Mouse (Mus musculus): Measurements from ENCODE around the gene Fcgbp.
A peak's percentile ranks its signal among the peaks of the same experiment; 100 is the strongest.
"Not testable (repeated sequence)": the region's sequence is repeated elsewhere in the genome, so short reads cannot be mapped to it uniquely, and the experiment has no call there.

The Fcgbp gene

DNA sequence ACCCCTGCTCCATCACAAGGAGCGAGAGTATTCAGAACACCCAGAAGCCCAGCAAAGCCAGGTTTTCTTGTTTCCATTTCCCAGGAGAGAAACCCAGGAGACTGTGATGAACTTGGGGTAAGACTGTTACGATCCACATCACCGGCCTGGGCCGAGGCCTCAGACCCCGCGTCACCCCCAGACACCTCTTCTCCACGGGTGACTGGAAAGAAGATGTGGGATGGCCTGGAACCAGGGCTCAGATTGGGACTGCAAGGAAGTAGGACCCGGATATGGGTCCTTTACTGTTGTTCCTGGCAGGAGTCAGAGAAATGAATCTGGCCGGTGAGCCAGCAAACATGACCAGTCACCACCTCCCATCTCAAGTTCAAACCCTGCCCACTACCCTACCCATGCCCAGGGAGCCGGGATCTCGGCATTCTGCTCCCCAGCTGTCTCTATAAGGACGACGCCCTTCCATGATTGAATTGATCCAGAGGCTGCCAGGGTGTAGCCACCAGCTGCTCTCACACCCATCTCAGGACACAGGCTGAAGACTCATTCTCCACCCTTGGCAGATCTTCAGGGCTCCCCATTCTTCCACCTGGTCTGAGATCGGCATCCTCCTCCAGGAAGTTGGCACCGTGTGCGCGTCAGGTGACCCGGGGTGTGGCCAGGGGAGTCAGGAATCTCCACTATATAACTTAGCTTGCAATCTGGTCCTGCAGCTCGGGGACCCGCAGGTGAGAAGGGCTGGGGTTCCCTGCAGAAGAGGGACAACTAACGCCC lies at the start of gene Fcgbp:
Fcgbp (plus strand) TSS at position 706 of the 768 bp plus-strand sequence.
- DNase-seq (ENCODE audit: low spot score in 2 of 2): no peak

DNA sequence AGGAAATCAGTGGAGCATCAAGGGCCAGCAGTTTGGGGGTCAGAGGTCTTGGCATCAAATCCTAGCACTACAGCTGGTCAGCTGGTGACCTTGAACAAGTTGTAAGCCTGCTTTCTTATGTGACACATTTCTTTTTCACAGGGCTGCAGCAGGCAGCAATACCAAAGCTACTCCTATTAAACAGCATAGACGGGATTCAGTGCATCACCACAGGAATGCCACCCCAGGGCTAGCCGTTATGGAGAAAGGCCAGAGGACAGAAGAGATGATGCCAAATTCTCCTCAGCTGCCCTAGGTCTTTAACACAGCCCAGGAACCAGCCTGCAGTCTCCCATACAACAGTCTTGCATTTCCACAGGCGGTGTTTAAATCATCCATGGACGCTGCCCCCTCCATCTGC lies 26.5 kb upstream of the Fcgbp start:
- DNase-seq (ENCODE audit: low spot score in 2 of 2): no peak

DNA sequence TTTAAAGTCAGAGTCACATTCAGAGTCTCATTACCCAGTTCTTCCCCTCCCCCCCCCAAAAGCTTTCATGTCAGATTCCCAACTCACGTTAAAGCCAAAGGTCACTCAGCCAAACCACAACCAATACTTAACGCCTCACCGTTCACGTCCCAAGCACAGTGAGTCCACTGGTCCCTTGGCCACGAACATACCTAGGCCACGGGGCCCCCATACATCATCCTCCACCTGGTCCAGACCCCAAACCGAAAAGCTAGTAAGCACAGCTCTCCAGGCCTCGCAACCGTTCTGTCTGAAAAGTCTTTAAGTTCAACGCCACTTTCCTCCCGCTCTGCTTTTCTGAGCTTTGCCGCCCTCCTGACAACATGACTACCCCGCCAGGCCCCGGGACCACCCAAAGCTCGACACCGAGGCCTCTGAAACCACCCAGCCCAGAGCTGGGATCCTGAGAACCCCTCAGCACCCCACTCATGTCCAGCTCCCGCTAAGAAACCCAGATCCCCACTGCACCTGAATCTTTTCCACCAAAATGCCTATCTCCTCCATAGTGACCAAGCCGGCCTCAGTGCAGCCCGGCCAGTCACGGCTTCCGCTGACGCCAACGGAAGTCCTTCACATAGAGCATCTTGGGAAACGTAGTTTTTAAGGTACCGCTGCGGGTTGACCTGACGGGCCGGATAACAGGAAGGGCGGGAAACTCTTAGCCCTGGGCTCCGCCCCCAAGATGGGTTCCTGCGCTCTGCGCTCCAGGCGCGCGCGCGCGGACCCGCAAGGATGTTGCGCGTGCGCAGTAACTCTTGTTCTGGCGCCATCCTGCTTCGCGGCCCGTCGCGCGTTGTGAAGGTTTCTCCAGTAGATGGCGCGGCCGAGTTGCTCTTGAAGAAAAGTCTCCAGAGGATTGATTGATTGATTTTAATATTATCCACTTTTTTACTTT lies 21.3 kb upstream of the Fcgbp start, which contains the start of gene Psmc4:
Psmc4 (minus strand) TSS at position 626 of the 934 bp plus-strand sequence.
- DNase-seq (ENCODE audit: low spot score in 2 of 2): peak; percentile 95 to 98

DNA sequence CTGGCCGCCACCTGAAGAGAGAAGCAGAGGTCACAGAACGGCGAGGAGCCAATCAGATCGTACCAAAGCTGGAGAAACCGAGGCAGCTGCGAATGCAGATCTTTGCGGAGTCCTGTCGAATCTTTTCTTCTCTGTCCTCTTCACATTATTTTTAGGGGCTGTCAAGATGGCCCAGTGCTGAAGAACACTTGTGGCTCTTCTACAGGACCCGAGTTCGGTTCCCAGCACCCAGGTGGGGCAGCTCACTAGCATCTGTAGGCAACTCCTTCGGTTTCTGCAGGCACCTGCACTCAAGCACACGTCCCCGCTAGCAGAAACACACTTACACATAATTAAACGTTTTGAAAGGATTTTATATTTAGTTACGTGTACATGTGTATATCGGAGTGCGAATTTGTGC lies 20.5 kb upstream of the Fcgbp start:
- DNase-seq (ENCODE audit: low spot score in 2 of 2): no peak

DNA sequence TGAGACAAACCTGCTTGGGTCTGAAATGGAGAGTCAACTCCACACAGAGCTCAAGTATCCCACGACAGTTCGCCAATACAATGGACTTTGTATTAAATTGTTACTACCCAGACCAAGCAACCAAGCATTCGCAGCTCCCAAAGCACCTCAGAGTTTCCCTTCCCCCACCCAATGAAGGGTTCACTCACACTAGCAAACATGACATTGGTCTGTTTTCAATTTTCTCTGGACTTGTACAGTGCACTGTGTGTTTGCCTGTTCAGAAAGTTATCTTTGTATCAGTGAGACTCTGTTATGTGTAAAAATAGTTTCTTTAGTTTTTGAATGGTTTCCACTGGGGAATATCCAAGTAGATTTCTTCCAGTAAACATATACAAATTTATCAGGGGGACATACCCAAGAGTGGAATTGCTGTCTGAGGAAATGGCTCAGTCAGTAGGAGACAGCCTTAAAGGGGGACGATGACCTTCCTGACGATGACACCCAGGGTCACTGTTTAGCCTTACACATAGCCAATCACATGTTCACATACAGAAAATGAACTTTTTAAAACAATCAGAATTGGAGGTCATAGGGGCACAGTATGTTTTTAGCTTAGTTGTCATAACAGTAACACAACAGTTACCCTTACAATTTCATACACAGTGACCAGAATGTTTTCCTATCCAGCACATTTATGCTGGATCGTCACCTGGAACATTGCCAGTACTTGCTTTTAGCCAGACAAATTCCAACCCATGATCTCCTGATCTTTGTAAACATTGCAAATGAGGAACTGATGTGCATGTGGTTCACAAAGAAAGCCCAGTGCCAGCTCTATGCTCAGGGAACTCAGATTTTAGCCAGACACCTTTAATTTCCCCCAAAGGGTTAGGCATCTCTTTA lies 17.7 kb upstream of the Fcgbp start:
- DNase-seq (ENCODE audit: low spot score in 2 of 2): no peak

DNA sequence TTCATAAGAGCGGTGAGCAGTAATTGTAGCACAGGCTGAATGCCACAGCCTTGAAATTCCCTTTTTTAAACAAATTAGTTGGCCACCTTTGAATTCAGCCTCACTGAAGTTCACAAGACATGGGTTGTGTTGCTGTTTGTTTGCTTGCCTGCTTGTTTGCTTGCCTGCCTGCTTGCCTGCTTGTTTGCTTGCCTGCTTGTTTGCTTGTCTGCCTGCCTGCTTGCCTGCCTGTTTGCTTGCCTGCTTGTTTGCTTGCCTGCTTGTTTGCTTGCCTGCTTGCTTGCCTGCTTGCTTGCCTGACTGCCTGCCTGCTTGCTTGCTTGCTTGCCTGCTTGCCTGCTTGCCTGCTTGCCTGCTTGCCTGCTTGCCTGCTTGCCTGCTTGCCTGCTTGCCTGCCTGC lies 11.1 kb upstream of the Fcgbp start:
- DNase-seq (ENCODE audit: low spot score in 2 of 2): no peak

DNA sequence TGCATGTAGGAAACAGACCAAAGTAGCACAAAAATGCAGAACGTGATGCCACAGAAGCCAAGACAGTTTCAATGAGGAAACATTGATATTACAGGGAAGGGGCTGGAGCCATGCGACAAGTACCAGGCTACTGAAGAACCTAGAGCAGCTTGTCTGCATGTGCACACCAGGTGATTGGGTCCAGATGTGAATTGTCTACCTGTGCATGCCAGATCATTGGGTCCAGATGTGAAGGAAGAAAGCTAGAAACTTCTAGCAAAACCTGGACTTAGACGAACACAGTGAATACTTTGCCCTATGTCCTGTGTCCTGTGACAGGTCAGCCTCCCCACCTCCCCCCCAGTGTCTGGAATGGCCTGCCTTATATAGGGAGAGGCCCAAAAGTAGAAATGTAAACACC lies 2.4 kb upstream of the Fcgbp start:
- DNase-seq (ENCODE audit: low spot score in 2 of 2): no peak

DNA sequence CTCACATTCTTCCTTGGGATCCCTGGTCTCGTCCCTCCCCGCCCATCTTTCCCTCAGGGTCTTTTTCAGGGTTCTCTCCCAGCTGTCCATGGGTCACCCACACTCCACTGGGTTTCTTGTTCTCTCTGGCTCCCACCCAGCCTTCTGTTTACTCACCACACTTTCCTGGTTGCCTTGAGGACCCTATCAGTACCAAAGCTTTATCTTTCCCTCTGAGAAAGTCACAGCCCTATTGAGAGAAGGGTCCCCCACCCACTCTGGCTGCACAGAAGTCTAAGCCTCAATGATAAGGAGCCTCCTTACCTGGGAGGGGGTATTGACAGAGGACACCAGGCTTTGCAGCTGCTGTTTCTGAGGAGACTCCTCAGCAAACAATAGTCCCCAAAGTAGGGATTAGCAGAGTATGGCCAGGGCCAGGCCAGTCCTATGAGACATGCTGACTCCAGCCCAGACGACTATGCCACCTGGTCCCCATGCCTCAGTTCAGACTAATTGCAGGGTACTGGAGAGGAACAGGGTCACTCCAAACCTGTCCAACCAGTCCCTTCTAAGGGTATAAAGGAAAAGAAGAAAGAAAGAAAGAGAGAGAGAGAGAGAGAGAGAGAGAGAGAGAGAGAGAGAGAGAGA lies 1.4 kb upstream of the Fcgbp start:
- no peak for DNase-seq (ENCODE audit: low spot score in 2 of 2)

DNA sequence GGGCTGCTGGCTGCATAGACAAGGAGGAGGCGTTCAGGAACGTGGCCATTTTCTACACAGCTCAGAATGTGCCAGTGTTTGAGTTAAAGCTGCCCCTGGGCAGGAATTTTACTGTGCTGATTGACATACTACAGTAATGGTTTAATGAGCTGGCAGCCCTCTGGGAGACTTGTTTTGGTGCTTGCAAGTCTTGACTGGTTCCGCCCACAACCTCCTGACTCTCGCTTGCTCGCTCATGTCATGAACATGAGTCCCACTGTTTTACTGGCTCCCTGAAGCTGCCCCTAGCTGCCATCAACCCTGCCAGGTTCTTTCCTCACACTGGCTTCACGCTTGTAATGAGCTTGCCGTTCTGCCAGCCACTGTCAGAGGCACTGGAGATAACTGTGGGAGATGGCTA lies 13.2 kb downstream of the Fcgbp start:
- DNase-seq (ENCODE audit: low spot score in 2 of 2): peak; percentile 8 to 27

DNA sequence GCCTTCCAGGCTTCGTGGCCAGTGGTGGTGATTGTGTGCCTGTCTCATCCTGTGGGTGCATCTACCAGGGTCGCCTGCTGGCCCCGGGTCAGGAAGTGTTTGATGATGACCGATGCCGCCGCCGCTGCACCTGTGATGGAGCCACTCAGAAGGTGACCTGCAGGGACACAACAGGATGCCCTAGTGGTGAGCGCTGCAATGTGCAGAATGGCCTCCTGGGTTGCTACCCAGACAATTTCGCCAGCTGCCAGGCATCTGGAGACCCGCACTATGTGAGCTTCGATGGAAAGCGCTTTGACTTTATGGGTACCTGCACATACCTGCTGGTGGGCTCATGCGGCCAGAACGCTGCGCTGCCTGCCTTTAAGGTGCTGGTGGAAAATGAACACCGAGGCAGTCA lies 15.2 kb downstream of the Fcgbp start:
- DNase-seq (ENCODE audit: low spot score in 2 of 2): no peak

DNA sequence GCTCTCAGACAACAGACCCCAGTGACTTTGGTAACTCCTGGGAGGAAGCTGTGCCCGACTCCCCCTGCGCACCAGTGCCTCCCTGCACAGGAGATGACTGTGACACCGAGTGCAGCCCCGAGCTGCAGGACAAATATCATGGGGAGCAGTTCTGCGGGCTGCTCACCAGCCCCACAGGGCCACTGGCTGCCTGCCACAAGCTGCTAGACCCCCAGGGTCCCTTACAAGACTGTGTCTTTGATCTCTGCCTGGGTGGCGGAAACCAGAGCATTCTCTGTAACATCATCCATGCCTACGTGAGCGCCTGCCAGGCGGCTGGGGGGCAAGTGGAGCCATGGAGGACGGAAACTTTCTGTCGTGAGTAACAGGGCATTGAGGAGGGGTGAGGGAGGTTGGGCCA lies 22.5 kb downstream of the Fcgbp start:
- DNase-seq (ENCODE audit: low spot score in 2 of 2): no peak

DNA sequence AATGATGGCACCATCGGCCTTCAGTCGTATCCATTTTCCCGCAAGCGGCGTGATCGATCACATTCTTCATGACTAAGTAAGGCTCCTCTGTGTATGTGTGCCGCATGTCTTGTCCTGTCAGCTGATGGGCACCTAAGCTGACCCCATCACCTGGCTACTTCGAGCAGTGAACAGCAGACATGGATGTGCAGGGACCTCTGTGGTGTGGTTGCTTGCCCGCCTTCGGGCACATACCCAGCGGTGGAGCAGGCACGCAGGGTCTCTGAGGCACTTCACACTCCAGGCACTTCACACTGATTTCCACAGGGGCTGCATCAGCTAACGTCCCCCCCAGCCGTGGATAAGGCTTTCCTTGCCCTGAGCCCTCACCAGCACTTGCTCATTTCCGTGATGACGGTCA lies 28.1 kb downstream of the Fcgbp start:
- no peak for DNase-seq (ENCODE audit: low spot score in 2 of 2)

DNA sequence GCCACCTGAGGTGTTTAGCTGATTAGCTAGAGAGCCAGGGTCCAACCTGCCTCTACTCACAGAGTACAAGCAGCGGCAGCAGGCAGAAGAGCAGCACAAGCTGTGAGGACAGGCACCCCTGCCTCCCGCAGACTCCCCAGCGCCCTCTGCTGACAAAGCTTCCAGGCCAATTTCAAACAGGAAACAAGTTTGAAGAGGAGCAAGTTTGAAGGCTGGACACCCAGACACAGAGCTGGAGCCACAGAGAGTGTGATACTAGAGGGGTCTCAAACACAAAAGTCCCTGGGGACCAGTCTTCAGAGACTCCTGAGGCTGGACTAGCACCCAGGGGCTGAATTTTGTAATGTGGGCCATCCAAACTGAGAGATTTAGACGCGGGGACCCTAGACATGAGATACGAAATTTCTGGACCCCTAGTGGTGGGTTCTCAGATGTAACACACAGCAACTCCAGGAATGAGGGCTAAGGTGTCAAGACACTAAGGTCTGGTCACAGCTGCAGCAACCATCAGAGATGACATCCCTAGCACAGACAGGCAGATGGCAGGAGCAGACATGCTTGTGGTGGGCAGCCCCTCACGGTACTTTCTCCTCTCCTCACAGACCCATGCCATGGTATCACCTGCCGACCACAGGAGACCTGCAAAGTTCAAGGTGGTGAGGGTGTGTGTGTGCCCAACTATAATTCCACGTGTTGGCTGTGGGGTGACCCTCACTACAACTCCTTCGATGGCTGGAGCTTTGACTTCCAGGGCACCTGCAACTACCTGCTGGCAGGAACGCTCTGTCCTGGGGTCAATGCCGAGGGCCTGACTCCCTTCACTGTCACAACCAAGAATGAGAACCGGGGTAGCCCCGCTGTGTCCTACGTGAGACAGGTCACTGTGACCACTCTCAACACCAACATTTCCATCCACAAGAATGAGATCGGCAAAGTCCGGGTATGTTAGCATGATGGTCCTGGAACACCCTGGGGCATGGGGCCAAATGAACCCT lies 29.9 kb downstream of the Fcgbp start:
- peak; percentile 15 to 31 for DNase-seq (ENCODE audit: low spot score in 2 of 2)

DNA sequence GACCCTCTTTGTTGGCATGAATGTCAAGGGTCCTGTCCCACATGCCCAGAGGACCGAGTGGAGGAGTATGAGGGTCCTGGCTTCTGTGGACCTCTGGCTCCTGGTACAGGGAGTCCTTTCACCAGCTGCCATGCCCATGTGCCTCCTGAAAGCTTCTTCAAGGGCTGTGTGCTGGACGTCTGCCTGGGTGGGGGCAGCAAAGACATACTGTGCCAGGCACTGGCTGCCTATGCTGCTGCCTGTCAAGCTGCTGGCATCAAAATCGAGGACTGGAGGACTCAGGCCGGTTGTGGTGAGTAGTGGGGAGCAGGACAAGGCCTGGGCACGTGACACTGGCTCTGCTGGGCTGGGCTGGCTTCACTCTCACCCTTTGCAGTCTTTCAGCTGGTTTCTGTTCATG lies 31.9 kb downstream of the Fcgbp start:
- not testable (repeated sequence) for DNase-seq (ENCODE audit: low spot score in 2 of 2)

DNA sequence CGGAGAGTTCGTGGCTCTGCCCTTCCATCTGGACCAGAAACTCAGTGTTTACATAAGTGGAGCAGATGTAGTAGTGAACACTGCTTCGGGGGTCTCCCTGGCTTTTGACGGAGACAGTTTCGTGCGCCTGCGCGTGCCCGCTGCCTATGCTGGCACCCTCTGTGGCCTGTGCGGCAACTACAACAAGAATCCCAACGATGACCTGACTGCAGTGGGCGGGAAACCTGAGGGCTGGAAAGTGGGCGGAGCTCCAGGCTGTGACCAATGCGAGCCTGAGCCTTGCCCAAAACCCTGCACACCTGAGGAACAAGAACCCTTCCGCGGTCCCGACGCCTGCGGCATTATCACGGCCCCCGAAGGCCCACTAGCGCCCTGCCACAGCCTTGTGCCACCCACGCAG lies 33.6 kb downstream of the Fcgbp start:
- DNase-seq (ENCODE audit: low spot score in 2 of 2): peak; percentile 20 to 32

DNA sequence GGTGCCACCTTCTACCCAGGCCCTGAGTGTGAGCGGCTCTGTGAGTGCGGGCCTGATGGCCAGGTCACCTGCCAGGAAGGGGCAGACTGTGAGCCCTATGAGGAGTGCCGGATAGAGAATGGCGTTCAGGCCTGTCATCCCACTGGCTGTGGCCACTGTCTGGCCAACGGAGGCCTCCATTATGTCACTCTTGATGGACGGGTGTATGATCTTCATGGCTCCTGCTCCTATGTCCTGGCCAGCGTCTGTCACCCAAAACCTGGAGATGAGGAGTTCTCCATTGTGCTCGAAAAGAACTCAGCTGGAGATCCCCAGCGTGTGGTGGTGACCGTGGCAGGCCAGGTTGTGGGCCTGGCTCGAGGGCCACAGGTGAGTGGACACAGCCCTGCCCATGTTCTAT lies 35.2 kb downstream of the Fcgbp start:
- DNase-seq (ENCODE audit: low spot score in 2 of 2): no peak

DNA sequence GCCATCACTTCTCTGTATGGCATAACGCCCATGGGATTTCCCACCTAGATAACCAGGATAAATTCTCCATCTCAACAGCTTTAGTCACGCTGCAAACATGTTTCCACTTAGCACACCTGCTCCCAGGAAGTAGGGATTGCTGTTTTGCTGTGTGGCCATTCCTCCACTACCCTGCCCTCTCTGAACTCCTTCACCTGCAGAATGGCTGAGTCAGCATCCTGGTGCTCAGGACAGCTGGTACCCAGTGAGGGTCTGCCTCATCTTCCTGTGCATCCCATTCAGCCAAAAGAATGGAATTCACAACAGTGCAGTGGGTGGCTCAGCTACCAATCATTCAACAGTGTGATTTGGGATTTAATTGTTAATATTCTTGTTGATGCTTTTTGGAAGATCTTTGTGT lies 43.6 kb downstream of the Fcgbp start:
- no peak for DNase-seq (ENCODE audit: low spot score in 2 of 2)

DNA sequence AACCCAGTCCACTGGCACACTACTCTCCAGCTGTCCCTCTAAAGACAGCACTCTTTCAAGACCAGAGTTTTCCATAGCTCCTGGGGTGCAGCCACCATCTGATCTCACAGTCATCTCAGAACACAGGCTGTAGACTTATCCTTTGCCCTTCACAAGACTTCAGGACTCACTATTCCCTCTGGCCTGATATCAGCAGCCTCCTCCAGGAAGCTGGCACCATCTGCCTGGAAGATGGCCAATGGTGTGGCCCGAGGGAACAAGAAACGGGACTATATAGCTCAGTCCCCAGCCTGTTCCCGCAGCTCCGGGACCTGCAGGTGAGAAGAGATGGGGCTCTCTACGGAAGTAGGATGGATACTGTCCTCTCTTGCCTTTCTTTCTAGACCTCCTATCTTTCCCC lies 58.1 kb downstream of the Fcgbp start, which contains the start of gene 9530053A07Rik:
9530053A07Rik (plus strand) TSS at position 301 of the 400 bp plus-strand sequence.
- no peak for DNase-seq (ENCODE audit: low spot score in 2 of 2)

DNA sequence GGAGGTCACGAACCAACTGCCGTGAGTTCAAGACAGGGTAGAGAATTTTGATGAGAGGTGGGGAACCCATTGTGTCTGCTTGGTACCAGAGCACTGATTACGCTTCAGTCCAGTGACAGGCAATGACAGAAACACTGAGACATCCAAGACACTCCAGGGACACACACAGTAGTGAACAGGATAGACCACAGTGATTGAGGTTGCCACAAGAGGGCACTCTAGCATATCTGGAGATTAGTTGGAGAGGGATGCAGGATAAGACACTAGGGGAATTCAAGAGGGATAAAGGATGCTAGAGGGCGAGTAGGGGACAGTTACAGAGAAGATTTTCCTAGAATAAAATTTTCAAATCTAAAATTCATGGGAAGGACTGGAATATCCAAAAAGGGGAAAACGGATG lies 66.6 kb downstream of the Fcgbp start:
- no peak for DNase-seq (ENCODE audit: low spot score in 2 of 2)

DNA sequence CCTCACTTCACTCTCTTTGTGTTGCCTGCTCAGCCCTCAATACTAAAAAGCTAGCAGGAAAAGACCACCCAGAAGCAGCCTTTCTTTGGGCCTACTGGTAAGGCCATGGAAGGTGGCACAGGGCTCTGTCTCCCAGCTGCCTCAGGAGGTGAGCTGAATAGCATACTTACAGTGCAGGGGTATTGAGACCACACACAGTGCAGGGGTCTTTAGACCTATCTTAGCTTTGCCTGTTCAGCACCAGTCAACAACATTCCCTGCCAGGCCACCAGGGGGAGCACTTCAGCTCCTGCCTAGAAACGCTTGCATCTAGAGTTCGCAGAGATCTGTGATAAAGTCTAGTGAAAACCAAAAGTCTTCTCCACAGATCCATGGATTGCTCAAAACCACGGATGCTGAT lies 77.2 kb downstream of the Fcgbp start:
- peak; percentile 48 to 66 for DNase-seq (ENCODE audit: low spot score in 2 of 2)

Measured in urinary bladder, postnatal 36 days (tissue).